Mouse (Mus musculus): ENCODE measurements around the gene Ankrd65. TPM values are rescaled to one million over a fixed set of nuclear protein-coding genes. Genes with fewer than 3 reads are reported as not detected.

The Ankrd65 gene
- total and polyA plus RNA-seq, 3 experiments, result 0.12 TPM; not detected in 2

GRCm38 (mm10) chr4:155769496-155769879, 20.8 kb upstream of the Ankrd65 start:
- Histone ChIP-seq H3K27me3 (ENCODE audit: control insufficient read depth in 1 of 2, insufficient read depth in 2 of 2, low read length in 2 of 2) (no peaks in the 10 kb centered on the region), H3K9me3 (replicated peaks; ENCODE audit: insufficient read depth, low read length) (no peaks in the 10 kb centered on the region), H3K9ac (ENCODE audit: control insufficient read depth, low read depth, low read length, poor library complexity, severe bottlenecking) (peak overlapping the region; percentile 97), H3K4me3 (ENCODE audit: control insufficient read depth in 1 of 2, insufficient read depth in 1 of 2, low read depth in 2 of 2, low read length in 2 of 2) (peak overlapping the region; percentile 73 to 84), H3K79me2 (ENCODE audit: control insufficient read depth, insufficient read depth, low read length, poor library complexity) (peaks cover 3% of the 10 kb centered on the region; the same call in 1 of the 2 replicates), H3K36me3 (ENCODE audit: control insufficient read depth in 1 of 2, insufficient read depth in 2 of 2, low read length in 2 of 2) (peaks cover 0 to 2% of the 10 kb centered on the region in 2 experiments; a peak in 1 of 4 replicates), H3K4me1 (ENCODE audit: control insufficient read depth in 1 of 2, insufficient read depth in 2 of 2, low read length in 2 of 2) (peaks cover 0 to 14% of the 10 kb centered on the region in 2 experiments; a peak in 2 of 4 replicates), H3K27ac (ENCODE audit: control insufficient read depth, low read depth, low read length) (no peak overlapping the region)
- TF ChIP-seq POLR2AphosphoS2 (IDR thresholded peaks at IDR 0.05; ENCODE audit: low read length) (no peak), ZMIZ1 (IDR thresholded peaks at IDR 0.05; ENCODE audit: low read depth, low read length) (0 out of 2 replicates have a peak, but pooled peaks have one; percentile 14), RCOR1 (IDR thresholded peaks at IDR 0.05; ENCODE audit: low read depth, low read length) (no peak)
- no peak for DNase-seq (ENCODE audit: low read depth, low spot score)

GRCm38 (mm10) chr4:155769880-155770512, 20.2 kb upstream of the Ankrd65 start:
- peaks cover 0 to 15% of the 10 kb centered on the region in 2 experiments; a peak in 2 of 4 replicates for H3K4me1 ChIP-seq (ENCODE audit: control insufficient read depth in 1 of 2, insufficient read depth in 2 of 2, low read length in 2 of 2)
- H3K36me3 ChIP-seq (ENCODE audit: control insufficient read depth in 1 of 2, insufficient read depth in 2 of 2, low read length in 2 of 2), result peaks cover 0 to 2% of the 10 kb centered on the region in 2 experiments; a peak in 1 of 4 replicates
- peak overlapping the region; percentile 97 for H3K9ac ChIP-seq (ENCODE audit: control insufficient read depth, low read depth, low read length, poor library complexity, severe bottlenecking)
- peak; percentile 87 for DNase-seq (ENCODE audit: low read depth, low spot score)
- TF ChIP-seq POLR2AphosphoS2 (IDR thresholded peaks at IDR 0.05; ENCODE audit: low read length) (peak; percentile 60; the same call in 1 of the 2 replicates), SIN3A (IDR thresholded peaks at IDR 0.05; ENCODE audit: low read length) (peak; percentile 54; the same call in 1 of the 2 replicates), TBP (IDR thresholded peaks at IDR 0.05; ENCODE audit: low read depth, low read length) (0 out of 2 replicates have a peak, but pooled peaks have one; percentile 14), NRF1 (IDR thresholded peaks at IDR 0.05; ENCODE audit: insufficient read depth, low read depth, low read length, poor library complexity, severe bottlenecking) (no peak), TCF12 (IDR thresholded peaks at IDR 0.05; ENCODE audit: low read depth, low read length) (peak; percentile 37; the same call in 1 of the 2 replicates), ZNF384 (IDR thresholded peaks at IDR 0.05; ENCODE audit: low read depth, low read length) (no peak), SMC3 (IDR thresholded peaks at IDR 0.05; ENCODE audit: low read depth, low read length) (peak; percentile 60), RAD21 (IDR thresholded peaks at IDR 0.05; ENCODE audit: low read depth, low read length) (peak; percentile 66), MEF2A (IDR thresholded peaks at IDR 0.05; ENCODE audit: extremely low read depth, insufficient replicate concordance, low read depth, low read length, poor library complexity, severe bottlenecking) (no peak), ZC3H11A (IDR thresholded peaks at IDR 0.05; ENCODE audit: low read depth, low read length) (peak; percentile 33; the same call in 1 of the 2 replicates), HCFC1 (IDR thresholded peaks at IDR 0.05; ENCODE audit: low read depth, low read length) (peak; percentile 71), ZKSCAN1 (IDR thresholded peaks at IDR 0.05; ENCODE audit: low read depth, low read length) (no peak), POLR2A (IDR thresholded peaks at IDR 0.05; ENCODE audit: control insufficient read depth in 1 of 2, insufficient read depth in 1 of 2, low read depth in 1 of 2, low read length in 2 of 2, poor library complexity in 1 of 2) (peak; percentile 85 to 91), CHD2 (IDR thresholded peaks at IDR 0.05; ENCODE audit: low read length) (no peak), JUND (IDR thresholded peaks at IDR 0.05; ENCODE audit: low read depth, low read length) (no peak), GATA1 (IDR thresholded peaks at IDR 0.05; ENCODE audit: low read depth, low read length) (no peak), MXI1 (IDR thresholded peaks at IDR 0.05; ENCODE audit: low read depth, low read length) (peak; percentile 66; the same call in 1 of the 2 replicates), CTCF (IDR thresholded peaks at IDR 0.05 in 2 of 3, conservative IDR thresholded peaks at IDR 0.05 in 1 of 3; ENCODE audit: control insufficient read depth in 1 of 3, insufficient read depth in 1 of 3, low read depth in 2 of 3, low read length in 3 of 3, poor library complexity in 1 of 3, severe bottlenecking in 1 of 3) (peak; percentile 83 to 99 (median 92)), MYB (IDR thresholded peaks at IDR 0.05; ENCODE audit: low read depth, low read length) (no peak), KAT2A (conservative IDR thresholded peaks at IDR 0.05; ENCODE audit: low read depth, low read length) (no peak), MAFK (IDR thresholded peaks at IDR 0.05; ENCODE audit: borderline replicate concordance, low read depth, low read length) (no peak), MAX (IDR thresholded peaks at IDR 0.05; ENCODE audit: low read length) (peak; percentile 73), NELFE (IDR thresholded peaks at IDR 0.05; ENCODE audit: low read depth, low read length) (peak; percentile 69)
- H3K27ac ChIP-seq (ENCODE audit: control insufficient read depth, low read depth, low read length), result peak overlapping the region; percentile 55
- no peaks in the 10 kb centered on the region for H3K9me3 ChIP-seq (replicated peaks; ENCODE audit: insufficient read depth, low read length)
- no peaks in the 10 kb centered on the region for H3K27me3 ChIP-seq (ENCODE audit: control insufficient read depth in 1 of 2, insufficient read depth in 2 of 2, low read length in 2 of 2)
- H3K4me3 ChIP-seq (ENCODE audit: control insufficient read depth in 1 of 2, insufficient read depth in 1 of 2, low read depth in 2 of 2, low read length in 2 of 2), result peak overlapping the region; percentile 73 to 84
- peaks cover 3% of the 10 kb centered on the region; the same call in 1 of the 2 replicates for H3K79me2 ChIP-seq (ENCODE audit: control insufficient read depth, insufficient read depth, low read length, poor library complexity)

Data from MEL (cell line).